Mouse (Mus musculus) bone marrow, adult 2 months (tissue): ENCODE measurements around the gene Cyp39a1.

Experiments used
- CTCF ChIP-seq: fragments of 200-500 bp; IDR thresholded peaks from 2 replicates; pipeline ENCODE4 v1.5.1; 2011; ENCODE audit warnings: low read length, control low read depth; ENCODE audit not compliant: control insufficient read depth, insufficient read depth
- POLR2A ChIP-seq: fragments of 200-500 bp; IDR thresholded peaks from 2 replicates; pipeline ENCODE4 v1.6.1; 2011; ENCODE audit warnings: low read depth, mild to moderate bottlenecking, control low read depth, low read length, borderline replicate concordance; ENCODE audit not compliant: control insufficient read depth

- no peak for TF ChIP-seq CTCF
- no peak for TF ChIP-seq POLR2A
Observed at GRCm38 (mm10) chr17:43651314-43652046, 15.7 kb upstream of the Cyp39a1 start.
